Mouse (Mus musculus) CH12.LX (cell line): ENCODE data around the gene Cyp4f14. TPM values are rescaled to one million over a fixed set of nuclear protein-coding genes. Genes with fewer than 3 reads are reported as not detected.

Source experiments
- DNase-seq: peaks from one replicate; pipeline ENCODE4 v3.0.0-alpha.2; 2013; ENCODE audit errors: extremely low read depth
- H3K27ac ChIP-seq: 2 replicates; pipeline ENCODE4 v1.5.1; 2012; ENCODE audit warnings: low read depth, mild to moderate bottlenecking, control low read depth, moderate library complexity; ENCODE audit not compliant: insufficient read depth
- H3K27me3 ChIP-seq: replicated peaks from 2 replicates; pipeline ENCODE3; 2012; ENCODE audit warnings: inconsistent platforms
- H3K36me3 ChIP-seq, 2 experiments: replicated peaks in 1 of 2; 2 replicates each; pipeline versions ENCODE3 to v1.6.1; 2012; ENCODE audit warnings: inconsistent platforms in 1 of 2, low read length in 1 of 2, mild to moderate bottlenecking in 1 of 2, mixed read lengths in 1 of 2, moderate library complexity in 1 of 2; ENCODE audit not compliant: control insufficient read depth in 1 of 2, insufficient read depth in 1 of 2
- H3K4me1 ChIP-seq, 2 experiments: 2 replicates each; pipeline ENCODE4 v1.6.1; 2012; ENCODE audit warnings: inconsistent platforms in 1 of 2, moderate library complexity in 1 of 2; ENCODE audit not compliant: insufficient read depth in 2 of 2, control insufficient read depth in 1 of 2
- H3K4me2 ChIP-seq: 2 replicates; pipeline ENCODE4 v1.6.1; 2012; ENCODE audit warnings: low read depth, mild to moderate bottlenecking, control low read depth; ENCODE audit not compliant: poor library complexity, insufficient read depth, severe bottlenecking
- H3K4me3 ChIP-seq, 3 experiments: fragments of 150-350 bp in 1 of 3; sonication (generic) in 1 of 3; replicated peaks in 1 of 3; 2 replicates each; pipeline versions ENCODE3 to v1.5.1; 2011 to 2012; ENCODE audit warnings: low read depth in 2 of 3, low read length in 2 of 3, mild to moderate bottlenecking in 2 of 3, moderate library complexity in 2 of 3, control low read depth in 1 of 3, improper control_type of control experiment in 1 of 3, inconsistent platforms in 1 of 3, mixed read lengths in 1 of 3; ENCODE audit not compliant: poor library complexity in 1 of 3
- H3K79me2 ChIP-seq: replicated peaks from 2 replicates; pipeline ENCODE4 v1.6.1; 2012; ENCODE audit warnings: mild to moderate bottlenecking, moderate library complexity; ENCODE audit not compliant: control insufficient read depth, poor library complexity, insufficient read depth, severe bottlenecking; ENCODE audit errors: extremely low read depth
- H3K9ac ChIP-seq: 2 replicates; pipeline ENCODE4 v1.6.1; 2012; ENCODE audit warnings: low read depth, mild to moderate bottlenecking, control low read depth, moderate library complexity; ENCODE audit not compliant: insufficient read depth
- H3K9me3 ChIP-seq: replicated peaks from 2 replicates; pipeline ENCODE3; 2012; ENCODE audit warnings: low read length, inconsistent platforms, mixed read lengths
- CHD2 ChIP-seq: IDR thresholded peaks from 2 replicates; pipeline ENCODE4 v1.6.1; 2011; ENCODE audit warnings: low read length, improper control_type of control experiment
- CTCF ChIP-seq, 2 experiments: IDR thresholded peaks in 1 of 2; conservative IDR thresholded peaks in 1 of 2; 2 replicates each; pipeline ENCODE4 v1.5.1; 2011 to 2012; ENCODE audit warnings: low read depth in 2 of 2, low read length in 2 of 2, improper control_type of control experiment in 1 of 2, inconsistent platforms in 1 of 2, mild to moderate bottlenecking in 1 of 2, moderate library complexity in 1 of 2
- E2F4 ChIP-seq: IDR thresholded peaks from 2 replicates; pipeline ENCODE4 v1.6.1; 2011; ENCODE audit warnings: low read depth, low read length, improper control_type of control experiment; ENCODE audit not compliant: insufficient replicate concordance
- ELF1 ChIP-seq: IDR thresholded peaks from 2 replicates; pipeline ENCODE4 v1.6.1; 2014; ENCODE audit warnings: low read depth, mild to moderate bottlenecking, inconsistent platforms, low read length, improper control_type of control experiment
- GABPA ChIP-seq: IDR thresholded peaks from 2 replicates; pipeline ENCODE4 v1.6.1; 2012; ENCODE audit warnings: low read depth, low read length, improper control_type of control experiment, inconsistent platforms; ENCODE audit not compliant: insufficient replicate concordance
- HCFC1 ChIP-seq: IDR thresholded peaks from 2 replicates; pipeline ENCODE4 v1.6.1; 2012; ENCODE audit warnings: low read depth, mild to moderate bottlenecking, inconsistent platforms, low read length, improper control_type of control experiment
- JUND ChIP-seq: conservative IDR thresholded peaks from 2 replicates; pipeline ENCODE4 v1.6.1; 2011; ENCODE audit warnings: low read depth, low read length, improper control_type of control experiment
- MAZ ChIP-seq: IDR thresholded peaks from 2 replicates; pipeline ENCODE4 v1.6.1; 2012; ENCODE audit warnings: low read depth, mild to moderate bottlenecking, inconsistent platforms, low read length, improper control_type of control experiment, moderate library complexity
- MXI1 ChIP-seq: IDR thresholded peaks from 2 replicates; pipeline ENCODE4 v1.6.1; 2011; ENCODE audit warnings: mild to moderate bottlenecking, low read depth, low read length, improper control_type of control experiment
- NELFE ChIP-seq: IDR thresholded peaks from 2 replicates; pipeline ENCODE4 v1.6.1; 2011; ENCODE audit warnings: low read depth, low read length, improper control_type of control experiment
- POLR2A ChIP-seq: IDR thresholded peaks from 2 replicates; pipeline ENCODE4 v1.6.1; 2011; ENCODE audit warnings: low read depth, mild to moderate bottlenecking, improper control_type of control experiment, low read length
- RAD21 ChIP-seq: IDR thresholded peaks from 2 replicates; pipeline ENCODE4 v1.6.1; 2011; ENCODE audit warnings: low read depth, mild to moderate bottlenecking, low read length, improper control_type of control experiment, moderate library complexity
- RCOR1 ChIP-seq: conservative IDR thresholded peaks from 2 replicates; pipeline ENCODE4 v1.6.1; 2012; ENCODE audit warnings: low read depth, mild to moderate bottlenecking, inconsistent platforms, low read length, improper control_type of control experiment
- SMC3 ChIP-seq: IDR thresholded peaks from 2 replicates; pipeline ENCODE4 v1.6.1; 2011; ENCODE audit warnings: low read depth, low read length, improper control_type of control experiment
- TCF12 ChIP-seq: IDR thresholded peaks from 2 replicates; pipeline ENCODE4 v1.6.1; 2014; ENCODE audit warnings: low read depth, mild to moderate bottlenecking, inconsistent platforms, low read length, improper control_type of control experiment
- ZMIZ1 ChIP-seq: IDR thresholded peaks from 2 replicates; pipeline ENCODE4 v1.6.1; 2012; ENCODE audit warnings: low read depth, mild to moderate bottlenecking, inconsistent platforms, low read length, improper control_type of control experiment
- ZNF384 ChIP-seq: IDR thresholded peaks from 2 replicates; pipeline ENCODE4 v1.6.1; 2012; ENCODE audit warnings: low read depth, low read length, improper control_type of control experiment, inconsistent platforms
- dilution Hi-C: fragments of 300-500 bp; cut with MboI; formaldehyde crosslinking; loops from 2 replicates; pipeline ENCODE4 v1.14.3; 2020; ENCODE audit warnings: low sequenced_read_pairs; ENCODE audit not compliant: extremely low pct_unique_long_range_greater_than_20kb, extremely low pct_ligation_motif_present
- in situ Hi-C: fragments of 300-500 bp; cut with MboI; formaldehyde crosslinking; loops from 3 replicates; pipeline ENCODE4 v1.14.3; 2019; ENCODE audit warnings: low sequenced_read_pairs, low pct_ligation_motif_present, low pct_unique_long_range_greater_than_20kb, mixed read lengths
- polyA plus RNA-seq: library from polyadenylated mRNA; unstranded; fragments of >175 nt; gene quantifications from 2 replicates; pipeline ENCODE4 v1.2.1, GENCODE M21; 2012; ENCODE audit warnings: low read depth; ENCODE audit not compliant: insufficient read length
- total RNA-seq, 2 experiments: library from RNA; depleted of rRNA; stranded (reverse); fragments of 300-350 nt in 1 of 2; fragments of >200 nt in 1 of 2; gene quantifications; 2 replicates each; pipeline ENCODE4 v1.2.3; 2012 to 2014

Cyp4f14 gene
- total and polyA plus RNA-seq, 3 experiments, result not detected

- H3K9me3 ChIP-seq, result no peaks in the 10 kb centered on the region
- in situ Hi-C loops, result loop anchor here (5.0 kb wide), 1 partner anchor 39 kb away; no protein-coding TSS in a partner anchor
- H3K4me2 ChIP-seq, result peak overlapping the region; percentile 75
- no peak overlapping the region for H3K27ac ChIP-seq
- no peak for DNase-seq
- peak overlapping the region; percentile 78 to 98 (median 80) for H3K4me3 ChIP-seq
- no peaks in the 10 kb centered on the region for H3K79me2 ChIP-seq
- TF ChIP-seq MXI1 (no peak), ZMIZ1 (no peak), ELF1 (no peak), E2F4 (no peak), HCFC1 (no peak)
- H3K36me3 ChIP-seq, result peaks cover 0 to 14% of the 10 kb centered on the region in 2 experiments
- dilution Hi-C loops, result no loop called here
- H3K27me3 ChIP-seq, result no peaks in the 10 kb centered on the region
- H3K4me1 ChIP-seq, result peaks cover 9 to 22% of the 10 kb centered on the region in 2 experiments
- H3K9ac ChIP-seq, result peak overlapping the region; percentile 92
These were observed 29.6 kb upstream of the Cyp4f14 start for GRCm38 (mm10) chr17:32946716-32947115.

GRCm38 (mm10) chr17:32944402-32945035 lies 27.4 kb upstream of the Cyp4f14 start:
- Histone ChIP-seq H3K4me2 (no peak overlapping the region), H3K9me3 (no peaks in the 10 kb centered on the region), H3K4me1 (peaks cover 9 to 36% of the 10 kb centered on the region in 2 experiments), H3K4me3 (no peak overlapping the region), H3K9ac (no peak overlapping the region), H3K27me3 (no peaks in the 10 kb centered on the region), H3K36me3 (peaks cover 0 to 29% of the 10 kb centered on the region in 2 experiments), H3K79me2 (no peaks in the 10 kb centered on the region), H3K27ac (no peak overlapping the region)
- no peak for TF ChIP-seq TCF12
- no peak for TF ChIP-seq MAZ
- TF ChIP-seq RCOR1, result no peak
- TF ChIP-seq POLR2A, result no peak
- TF ChIP-seq SMC3, result peak; percentile 27
- no peak for TF ChIP-seq ZNF384
- no peak for TF ChIP-seq ELF1
- TF ChIP-seq CHD2, result no peak
- TF ChIP-seq JUND, result no peak
- TF ChIP-seq GABPA, result no peak
- no peak for TF ChIP-seq NELFE
- TF ChIP-seq CTCF (conservative IDR thresholded peaks at IDR 0.05 in 1 of 2, IDR thresholded peaks at IDR 0.05 in 1 of 2; ENCODE audit: low read depth in 2 of 2, low read length in 2 of 2), result peak; percentile 11 to 48; a peak in 3 of 4 replicates
- peak; percentile 3 for TF ChIP-seq RAD21
- no peak for TF ChIP-seq E2F4
- in situ Hi-C loops (loop anchor here (5.0 kb wide), 1 partner anchor 37 kb away; no protein-coding TSS in a partner anchor), dilution Hi-C loops (no loop called here)
- no peak for DNase-seq
